Mouse (Mus musculus) gastrocnemius, postnatal 14 days (tissue): ENCODE data around the gene Lurap1. TPM values are rescaled to one million over a fixed set of nuclear protein-coding genes. Genes with fewer than 3 reads are reported as not detected.

ENCODE experiments used
- DNase-seq: peaks from one replicate; pipeline ENCODE4 v3.0.0; 2021; ENCODE audit warnings: mixed read lengths
- intact Hi-C: fragments of 180-260 bp; cut with DNase I; formaldehyde crosslinking; loops from one replicate; pipeline ENCODE4 v1.15.1; 2025; ENCODE audit warnings: low total_unique reads
- long read RNA-seq, 2 experiments: library from polyadenylated mRNA; stranded (forward); transcript quantifications; one replicate each; pipeline ENCODE4 v2.0.0; 2021
- total RNA-seq, 2 experiments: library from RNA; stranded (reverse); gene quantifications; 2 replicates each; pipeline ENCODE4 v1.2.3; 2021

Lurap1 gene
- total RNA-seq, result 10 to 100 TPM; 10.8 to 13.4 TPM
- long read RNA-seq, experiment 1, full-length matches to known transcripts, result 7 of 9 reads
- long read RNA-seq, experiment 1, partial matches to known transcripts, result 0 of 9 reads
- long read RNA-seq, experiment 1, other reads (novel, unspliced or antisense), result 2 of 9 reads
- long read RNA-seq, experiment 2, full-length matches to known transcripts, result 6 of 13 reads
- long read RNA-seq, experiment 2, partial matches to known transcripts, result 0 of 13 reads
- long read RNA-seq, experiment 2, other reads (novel, unspliced or antisense), result 7 of 13 reads

GRCm38 (mm10) chr4:116151238-116151637, at the start of gene Lurap1:
Lurap1 (minus strand) TSS chr4:116151338.
- no peak for DNase-seq
- intact Hi-C loops, result no loop called here

- no peak for DNase-seq
- intact Hi-C loops, result no loop called here
Measured at GRCm38 (mm10) chr4:116198422-116198821, 47.3 kb upstream of the Lurap1 start.

GRCm38 (mm10) chr4:116193583-116194383, 42.6 kb upstream of the Lurap1 start:
- intact Hi-C loops, result no loop called here

GRCm38 (mm10) chr4:116192286-116192835, 41.2 kb upstream of the Lurap1 start:
- DNase-seq, result peak; percentile 31
- intact Hi-C loops, result no loop called here

More at GRCm38 (mm10) chr4:116193583-116194383, 42.6 kb upstream of the Lurap1 start:
- no peak for DNase-seq

GRCm38 (mm10) chr4:116185083-116185482, 33.9 kb upstream of the Lurap1 start:
- DNase-seq, result no peak
- intact Hi-C loops, result no loop called here

DNA sequence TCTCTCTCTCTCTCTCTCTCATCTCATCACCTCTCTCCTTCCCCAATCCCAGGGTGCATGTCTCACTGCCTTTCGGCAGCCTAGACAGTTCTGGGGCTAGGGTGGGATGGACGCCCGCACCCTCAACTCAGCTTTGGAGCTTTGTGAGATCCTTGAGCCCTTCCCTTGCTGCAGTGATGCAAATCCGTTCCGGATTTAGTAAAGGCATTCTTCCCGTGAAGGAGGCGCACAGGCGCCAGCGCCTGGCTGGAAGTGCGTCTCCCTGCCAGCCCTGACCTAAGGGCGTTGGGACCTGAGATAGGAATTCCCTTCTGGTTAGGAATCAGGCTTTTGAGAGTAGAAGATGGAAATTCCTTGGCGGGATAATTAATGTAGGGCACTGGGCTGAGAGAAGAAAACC, 31.6 kb upstream of the Lurap1 start:
- intact Hi-C loops, result no loop called here
- DNase-seq, result peak; percentile 16

DNA sequence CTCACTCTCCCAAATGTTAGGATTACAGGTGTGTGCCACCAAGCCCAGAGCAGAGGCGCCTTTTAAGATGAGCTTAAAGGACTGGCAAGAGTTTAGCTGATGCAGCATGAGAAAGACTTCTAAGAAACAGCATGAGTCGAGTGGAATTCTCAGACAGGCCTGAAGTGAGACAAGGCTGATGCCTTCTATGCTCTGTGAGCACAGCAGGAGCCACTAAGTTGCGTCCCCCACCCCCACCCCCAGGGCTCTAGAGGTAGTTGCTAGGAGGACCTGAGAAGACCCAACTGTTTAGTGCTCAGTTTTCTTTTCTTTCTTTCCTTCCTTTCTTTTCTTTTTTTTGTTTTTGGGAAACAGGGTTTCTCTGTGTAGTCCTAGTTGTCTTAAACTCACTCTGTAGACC, 30.9 kb upstream of the Lurap1 start:
- DNase-seq, result no peak
- intact Hi-C loops, result no loop called here

GRCm38 (mm10) chr4:116177140-116177539, 26.0 kb upstream of the Lurap1 start:
- intact Hi-C loops, result no loop called here
- DNase-seq, result peak; percentile 58

GRCm38 (mm10) chr4:116176543-116176988, 25.4 kb upstream of the Lurap1 start:
- DNase-seq, result peak; percentile 67
- intact Hi-C loops, result no loop called here

- intact Hi-C loops, result no loop called here
- DNase-seq, result no peak
Measured at GRCm38 (mm10) chr4:116175711-116176542, 24.8 kb upstream of the Lurap1 start.

DNA sequence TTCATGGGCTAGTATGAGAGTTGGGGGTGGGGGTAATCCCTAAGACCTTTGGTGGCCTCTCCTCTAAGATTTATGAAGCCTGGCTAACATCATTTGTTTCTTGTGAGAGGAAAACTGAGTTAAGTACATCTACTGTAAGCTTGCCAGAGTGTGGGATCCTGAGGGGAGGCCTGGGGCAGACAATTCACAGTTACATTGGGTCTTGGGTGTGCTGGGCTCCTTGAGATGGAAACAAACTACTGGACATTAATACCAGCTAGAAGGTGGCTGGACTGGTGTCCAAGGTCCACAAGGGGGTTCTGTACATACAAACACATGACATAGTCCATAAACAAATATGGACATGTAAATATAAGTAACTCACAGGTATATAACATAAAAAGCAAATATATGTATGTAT, 24.0 kb upstream of the Lurap1 start:
- intact Hi-C loops, result no loop called here
- no peak for DNase-seq

DNA sequence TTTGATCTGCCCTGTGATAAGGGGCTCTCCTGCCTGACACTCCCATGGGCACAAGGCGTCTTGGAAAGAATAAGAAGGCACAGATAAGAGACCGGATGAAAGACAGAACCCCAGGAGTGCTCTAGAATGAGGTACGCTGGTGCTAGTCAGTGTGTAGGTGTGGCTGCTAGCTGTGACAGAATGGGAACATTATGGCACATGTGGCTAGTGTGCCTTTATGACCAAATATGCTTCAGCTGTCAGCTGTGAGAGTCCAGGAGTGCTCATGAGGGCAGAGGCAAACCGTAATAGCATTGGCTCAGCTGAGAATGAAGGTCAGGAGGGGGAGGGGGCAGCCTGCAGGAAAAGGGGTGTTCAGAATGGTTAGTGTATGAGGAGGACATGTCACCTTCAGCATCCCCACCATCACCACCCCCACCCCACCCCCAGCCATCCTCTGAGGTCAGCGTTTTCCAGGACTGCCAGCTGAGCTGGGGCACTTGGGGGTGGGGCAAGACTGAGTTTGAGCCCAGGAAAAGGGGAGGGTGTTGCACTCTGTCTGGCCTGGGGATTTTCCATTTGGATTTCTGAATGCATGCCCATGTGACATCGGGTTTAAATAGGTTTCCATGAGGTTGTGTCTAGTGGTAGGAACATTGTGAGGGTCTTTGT, 23.5 kb upstream of the Lurap1 start:
- intact Hi-C loops, result no loop called here
- DNase-seq, result no peak

DNA sequence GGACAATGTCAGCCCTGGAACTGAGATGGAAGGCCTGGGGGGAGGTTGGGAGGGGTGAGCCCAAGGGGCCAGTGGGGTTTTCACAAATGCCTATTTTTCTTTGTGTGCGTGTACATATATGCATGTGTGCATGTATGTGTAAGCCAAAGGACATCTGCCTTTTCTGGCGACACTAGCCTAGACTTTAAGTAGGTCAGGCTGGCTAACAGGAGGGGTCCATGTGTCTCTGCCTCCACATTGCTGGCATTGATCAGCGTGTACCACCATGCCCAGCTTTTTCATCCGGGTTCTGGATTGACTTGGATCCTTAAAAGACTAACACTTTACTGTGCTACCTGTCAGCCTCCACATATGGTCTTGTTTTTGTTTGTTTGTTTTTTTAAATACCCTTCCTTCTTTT, 22.6 kb upstream of the Lurap1 start:
- no peak for DNase-seq
- intact Hi-C loops, result no loop called here

DNA sequence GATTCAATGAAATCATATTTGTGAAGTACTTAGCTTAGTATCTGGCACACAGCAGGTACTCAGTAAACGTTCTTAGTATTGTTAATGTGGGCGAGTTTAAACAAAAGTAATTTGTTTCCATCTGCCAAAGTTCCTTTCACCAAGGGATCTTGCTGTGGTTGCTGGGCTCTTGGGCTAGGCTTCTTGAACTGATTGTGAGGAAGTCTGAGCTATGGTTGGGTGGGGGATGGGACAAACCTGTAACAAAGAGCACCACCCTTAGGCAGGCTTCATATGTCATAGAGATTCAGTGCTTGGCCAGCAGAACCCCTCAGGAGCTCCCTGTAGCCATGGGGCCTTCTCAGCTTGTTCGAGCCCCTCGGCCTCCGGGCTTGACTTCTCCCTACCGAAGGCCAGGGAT, 21.9 kb upstream of the Lurap1 start, which contains the start of the genes 1700042G07Rik and Gm49337:
Gene 1700042G07Rik, plus strand, starts transcription at position 301 of the 400 bp plus-strand sequence.
Gene Gm49337, plus strand, starts transcription at position 313 of the 400 bp plus-strand sequence.
- DNase-seq, result no peak
- intact Hi-C loops, result no loop called here

- intact Hi-C loops, result loop anchor here (5.0 kb wide), 1 partner anchor 113 kb away; no protein-coding TSS in a partner anchor
- DNase-seq, result no peak
Measured at GRCm38 (mm10) chr4:116169353-116169672, 18.2 kb upstream of the Lurap1 start.

- intact Hi-C loops, result loop anchor here (5.0 kb wide), 1 partner anchor 114 kb away; no protein-coding TSS in a partner anchor
- peak; percentile 71 for DNase-seq
Measured at GRCm38 (mm10) chr4:116168617-116169352, 17.6 kb upstream of the Lurap1 start.

GRCm38 (mm10) chr4:116167404-116167803, 16.3 kb upstream of the Lurap1 start, which contains the start of gene Tspan1:
Tspan1 (minus strand) TSS chr4:116167601.
- intact Hi-C loops, result loop anchor here (5.0 kb wide), 1 partner anchor 115 kb away; no protein-coding TSS in a partner anchor
- no peak for DNase-seq
